Mouse (Mus musculus) kidney, postnatal 10 days (tissue): ENCODE measurements at regions not wholly inside any gene's neighbourhood (a gene's known extent, or its start where the extent isn't known, plus 50 kb on each side); places are given as distances from the start of the nearest gene placed in this dataset.

Experiments
- DNase-seq: peaks from one replicate; pipeline ENCODE4 v3.0.0; 2021; ENCODE audit warnings: mixed read lengths

DNA sequence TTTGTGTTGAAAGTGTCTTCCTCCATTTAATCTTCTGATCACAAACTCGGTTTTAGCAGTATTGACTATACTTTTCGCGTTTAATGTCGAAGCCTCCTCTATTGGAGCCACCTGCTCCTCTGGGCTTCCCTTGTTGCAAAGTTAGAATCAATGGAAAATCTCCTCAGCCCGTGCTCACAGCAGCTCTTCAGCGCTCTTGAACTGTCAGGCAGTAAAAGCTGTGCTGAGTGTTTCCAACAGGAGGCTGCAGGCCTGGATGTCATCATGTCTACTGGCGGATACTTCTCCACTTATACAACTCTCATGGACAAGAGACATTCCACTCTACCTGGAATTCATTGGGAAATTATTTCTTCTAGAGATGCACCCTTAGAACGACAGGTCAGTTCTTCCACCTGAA, 380.4 kb upstream of the Crim1 start:
- DNase-seq: no peak

DNA sequence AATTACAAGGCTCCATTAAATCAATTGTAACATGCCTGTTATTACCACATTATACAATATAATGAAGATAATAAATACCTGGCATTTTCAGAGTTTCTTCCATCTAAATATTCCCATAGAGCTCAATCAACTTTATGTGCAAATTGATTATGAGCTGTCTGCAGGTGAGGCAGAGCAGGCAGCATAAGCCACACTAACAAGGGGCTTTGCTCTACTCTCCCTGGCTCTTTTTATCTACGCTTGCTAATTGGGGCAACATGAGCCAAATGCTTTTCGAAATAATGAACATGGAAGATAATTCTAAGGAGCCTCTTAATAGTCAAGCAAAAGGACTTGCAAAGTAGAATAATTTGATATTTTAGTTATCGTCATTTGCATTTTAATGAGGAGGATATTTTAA, 356.1 kb upstream of the Crim1 start:
- no peak for DNase-seq

DNA sequence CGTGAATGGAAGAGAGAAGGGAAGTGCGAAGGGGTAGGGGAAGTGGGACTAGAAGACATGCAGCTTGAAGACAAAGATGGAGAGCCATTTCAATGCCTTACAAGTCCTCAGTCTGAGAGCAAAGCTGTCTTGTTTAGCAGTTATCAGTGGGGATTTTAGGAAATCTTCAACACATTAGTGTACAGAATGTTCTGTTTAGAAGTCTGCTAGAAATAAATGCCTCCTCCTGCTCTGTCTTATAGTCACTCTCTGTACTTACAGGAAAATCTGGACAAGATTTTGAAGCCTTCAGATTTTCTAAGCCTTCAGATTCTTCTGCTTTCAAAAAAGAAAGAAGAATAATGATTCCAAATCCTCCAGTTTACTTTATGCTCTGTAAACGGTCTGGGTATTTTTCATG, 325.6 kb upstream of the Crim1 start:
- no peak for DNase-seq

DNA sequence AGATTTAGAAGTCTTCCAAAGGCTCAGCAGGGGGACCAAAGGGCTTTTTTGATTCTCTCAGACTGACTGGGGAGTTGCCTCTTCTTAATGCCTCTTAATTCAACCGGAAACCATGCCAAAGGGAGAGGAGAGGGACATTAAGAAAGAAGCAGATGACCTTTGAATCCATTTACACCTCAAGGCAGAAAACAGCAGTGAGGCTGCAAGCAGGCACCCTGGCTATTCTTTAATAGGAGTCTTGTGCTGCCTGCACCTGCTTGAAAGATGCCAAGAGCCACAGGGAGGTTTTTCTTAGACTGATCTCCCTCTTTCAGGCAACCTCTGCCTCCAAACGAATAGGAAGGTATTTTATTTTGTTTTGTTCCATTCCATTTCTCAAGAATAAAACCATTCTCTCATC, 323.0 kb upstream of the Crim1 start:
- peak; percentile 11 for DNase-seq

DNA sequence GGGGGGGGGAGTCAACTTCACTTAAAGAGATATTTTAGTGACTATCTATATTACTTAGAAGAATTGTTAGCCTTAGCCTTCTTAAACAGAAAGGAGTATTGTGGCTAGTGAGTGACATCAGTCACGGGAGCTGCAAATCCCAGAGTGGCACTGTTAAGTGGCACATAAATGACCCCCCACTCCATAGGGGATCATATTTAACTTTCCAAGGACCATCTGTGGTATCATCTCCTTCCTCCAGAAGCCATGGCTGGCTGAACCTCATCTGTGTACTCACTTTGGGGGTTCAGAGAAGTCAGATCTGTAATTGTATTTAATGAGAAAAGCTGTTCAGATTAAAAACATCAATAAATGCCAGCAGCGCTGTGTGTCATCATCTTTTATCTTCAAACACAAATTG, 314.9 kb upstream of the Crim1 start:
- no peak for DNase-seq

DNA sequence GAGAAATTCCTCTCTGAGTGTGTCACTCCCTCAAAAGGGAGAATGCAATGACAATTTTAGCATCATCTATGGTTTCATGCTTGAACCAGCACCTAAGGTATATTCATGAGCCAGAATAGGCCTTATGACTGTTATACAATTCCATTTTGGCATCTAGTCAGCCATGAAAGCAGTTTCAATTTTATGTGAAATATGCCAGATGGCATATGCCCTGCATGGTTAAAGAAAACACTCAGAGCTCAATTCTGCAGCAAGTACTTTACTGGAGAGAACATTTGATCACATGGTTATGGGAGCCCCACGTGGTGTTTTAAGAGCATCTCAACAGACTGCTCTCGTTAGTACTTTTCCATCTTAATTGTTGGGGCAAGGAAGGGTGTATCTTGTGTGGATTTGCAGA, 310.9 kb upstream of the Crim1 start:
- DNase-seq: no peak

DNA sequence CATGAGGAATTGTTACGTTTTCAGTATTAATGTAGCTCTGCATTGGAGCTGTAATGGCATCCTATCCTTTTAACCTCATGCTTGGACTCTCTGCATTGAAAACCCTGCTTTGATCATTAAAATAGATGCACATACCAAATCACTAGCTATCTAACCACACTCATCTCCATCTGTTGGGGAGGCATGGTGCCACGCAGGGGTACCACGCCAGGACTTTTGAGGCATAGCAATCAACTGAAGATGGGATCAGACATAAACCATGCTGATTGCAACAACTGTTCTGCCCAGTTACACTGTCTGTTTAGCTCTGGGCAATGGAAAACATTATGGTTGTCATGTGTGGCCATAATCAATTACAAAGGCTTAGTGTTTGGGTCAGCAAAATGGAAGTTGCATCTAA, 295.6 kb upstream of the Crim1 start:
- DNase-seq: no peak

DNA sequence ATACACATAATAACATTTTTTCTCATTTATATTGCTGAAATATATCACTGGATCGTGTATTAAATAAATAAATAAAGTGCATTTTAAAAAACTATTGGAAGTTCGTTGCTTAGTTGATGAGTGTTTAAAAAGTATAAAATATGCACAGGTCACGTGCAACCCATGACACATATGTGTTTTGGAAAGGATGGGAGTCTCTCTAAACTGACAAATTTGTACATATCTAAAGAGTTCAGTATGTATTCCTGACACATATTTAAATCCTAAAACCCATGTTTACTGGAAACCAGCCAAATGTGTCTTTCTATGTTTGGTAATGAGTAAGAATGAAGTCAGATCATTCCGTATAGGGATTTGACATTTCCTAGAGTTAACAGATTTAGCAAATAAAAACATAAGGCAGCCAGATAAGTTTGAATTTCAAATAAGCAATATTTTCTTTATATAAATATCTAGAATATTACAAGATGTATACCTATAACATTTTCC, 286.0 kb upstream of the Crim1 start:
- DNase-seq: no peak

DNA sequence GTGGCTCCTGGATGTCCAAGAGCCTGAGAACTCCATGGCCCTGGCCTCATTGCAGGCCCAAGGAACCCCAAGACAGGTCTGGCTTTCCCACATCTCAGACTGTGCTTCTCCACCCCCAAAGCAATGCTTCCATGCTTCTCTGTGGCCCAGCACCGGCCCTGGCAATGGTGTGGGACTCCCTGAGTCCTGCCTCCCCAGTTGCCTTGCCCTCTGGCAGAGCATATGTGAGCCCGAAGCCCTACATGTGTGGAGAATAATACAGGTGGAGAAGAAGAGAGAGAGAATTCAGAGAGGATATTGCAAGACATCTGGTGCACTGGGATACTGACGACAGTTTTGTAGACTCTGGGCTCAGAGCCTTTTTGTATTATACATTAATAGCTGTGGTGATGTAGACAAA, 269.8 kb upstream of the Crim1 start:
- DNase-seq: no peak

DNA sequence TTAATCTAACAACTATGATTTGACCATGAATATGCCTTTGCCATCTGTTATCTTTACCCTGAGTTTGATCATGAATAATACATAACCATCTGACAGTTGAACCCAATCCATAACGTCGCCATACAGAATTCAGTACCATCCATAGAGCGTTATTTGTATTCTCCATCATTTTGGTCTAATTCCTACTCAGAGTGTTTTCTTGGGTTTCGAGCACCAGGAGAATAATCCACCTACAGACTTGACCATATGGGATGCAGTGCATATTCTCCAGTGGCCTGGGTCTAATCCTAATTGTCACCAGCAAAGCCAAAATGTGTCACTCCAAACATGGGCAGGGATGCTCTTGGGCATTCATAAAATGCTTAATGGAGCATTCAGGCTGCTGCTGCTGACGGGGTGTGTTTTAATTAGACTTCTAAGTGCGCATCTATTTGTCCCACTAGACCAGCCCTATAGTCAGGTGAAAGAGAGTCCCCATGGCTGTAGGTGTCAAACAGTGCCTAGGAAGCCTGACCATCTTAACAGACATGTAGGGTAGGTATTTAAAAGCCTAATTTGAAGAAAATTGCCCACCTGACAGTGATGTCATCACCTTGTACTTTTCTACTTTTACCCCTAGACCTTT, 269.0 kb upstream of the Crim1 start:
- no peak for DNase-seq

DNA sequence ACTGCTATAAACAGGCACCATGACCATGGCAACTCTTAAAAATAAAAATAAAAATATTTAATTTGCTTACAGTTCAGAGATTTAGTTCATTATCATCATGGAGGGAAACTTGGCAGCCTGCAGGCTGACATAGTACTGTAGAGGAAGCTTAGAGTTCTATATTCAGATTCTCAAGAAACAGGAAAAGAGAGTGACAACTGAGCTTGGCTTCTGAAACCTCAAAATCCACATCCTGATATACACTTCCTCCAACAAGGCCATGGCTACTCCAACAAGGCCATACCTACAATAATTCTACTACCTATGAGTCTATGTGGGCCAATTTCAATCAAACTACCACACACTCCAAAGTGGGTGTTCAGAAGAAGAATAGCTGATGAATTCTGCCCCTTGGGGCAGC, 266.9 kb upstream of the Crim1 start:
- DNase-seq: no peak

DNA sequence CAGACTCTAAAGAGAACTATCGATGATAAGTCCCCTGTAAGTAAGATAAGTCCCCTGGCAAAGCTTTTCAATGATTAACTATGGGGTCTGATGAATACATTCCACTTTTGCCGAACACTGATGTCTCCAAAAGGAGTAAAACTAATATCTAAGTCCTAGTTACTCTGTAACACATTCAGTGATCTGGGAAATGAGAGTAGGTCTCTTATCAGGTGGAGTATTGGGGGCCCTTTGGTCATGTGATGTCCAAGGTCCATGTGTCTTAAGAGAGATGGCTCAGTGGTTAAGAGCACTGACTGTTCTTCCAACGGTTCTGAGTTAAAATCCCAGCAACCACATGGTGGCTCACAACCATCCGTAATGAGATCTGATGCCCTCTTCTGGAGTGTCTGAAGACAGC, 242.0 kb upstream of the Crim1 start:
- DNase-seq: no peak

DNA sequence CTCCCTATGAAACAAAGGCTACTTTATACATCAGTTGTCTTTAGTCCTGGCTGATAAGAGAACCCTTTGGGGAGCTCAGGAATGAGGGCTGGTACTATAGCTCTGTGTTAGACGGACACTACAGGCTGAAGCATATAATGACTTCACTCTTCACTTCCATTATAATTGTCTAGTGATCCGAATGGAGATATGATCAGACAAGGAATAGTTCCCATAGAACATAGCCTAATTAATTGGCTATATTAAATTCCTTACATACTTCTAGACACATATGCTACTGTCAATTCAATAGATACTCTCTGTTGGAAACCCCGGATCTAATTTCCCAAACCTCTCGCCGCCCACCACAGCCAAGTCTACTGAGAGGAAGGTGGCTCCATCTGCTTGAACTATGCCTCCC, 238.8 kb upstream of the Crim1 start:
- no peak for DNase-seq

DNA sequence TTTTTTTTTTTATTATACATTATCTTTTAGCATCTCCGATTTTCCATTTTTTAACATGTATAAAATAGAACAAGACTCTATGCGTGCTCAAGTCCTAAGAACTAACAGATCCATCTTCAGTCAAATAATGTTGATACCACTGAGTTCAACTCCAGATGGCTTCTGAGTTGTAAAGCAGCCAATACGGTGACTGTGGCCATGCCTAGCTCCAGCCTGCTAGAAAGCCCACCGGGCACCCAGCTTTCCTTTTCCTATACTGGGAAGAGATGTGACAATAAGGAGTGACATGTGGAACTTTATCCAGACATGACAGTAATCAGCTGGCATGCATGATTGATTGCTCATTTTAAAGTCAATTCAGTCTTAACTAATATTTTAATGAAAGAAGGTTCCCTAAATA, 236.7 kb upstream of the Crim1 start:
- DNase-seq: no peak

DNA sequence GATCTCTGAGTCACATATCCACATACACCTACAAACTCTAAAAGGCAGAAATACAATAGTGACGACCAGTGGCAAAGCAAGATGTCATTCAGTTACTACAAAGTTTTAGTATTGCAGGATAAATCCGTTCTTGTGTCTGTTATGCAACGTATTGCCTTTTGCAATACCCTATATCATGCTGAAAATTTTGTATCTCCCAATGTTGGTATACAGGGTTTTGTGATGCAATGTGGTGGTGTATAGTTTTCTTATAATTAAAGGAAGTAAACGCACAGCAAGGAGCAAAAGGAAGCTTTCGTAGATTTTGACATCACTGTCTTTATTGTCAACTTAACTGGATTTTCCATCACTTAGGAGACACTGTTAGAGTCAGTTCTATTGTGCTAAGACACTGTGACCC, 231.5 kb upstream of the Crim1 start:
- no peak for DNase-seq

DNA sequence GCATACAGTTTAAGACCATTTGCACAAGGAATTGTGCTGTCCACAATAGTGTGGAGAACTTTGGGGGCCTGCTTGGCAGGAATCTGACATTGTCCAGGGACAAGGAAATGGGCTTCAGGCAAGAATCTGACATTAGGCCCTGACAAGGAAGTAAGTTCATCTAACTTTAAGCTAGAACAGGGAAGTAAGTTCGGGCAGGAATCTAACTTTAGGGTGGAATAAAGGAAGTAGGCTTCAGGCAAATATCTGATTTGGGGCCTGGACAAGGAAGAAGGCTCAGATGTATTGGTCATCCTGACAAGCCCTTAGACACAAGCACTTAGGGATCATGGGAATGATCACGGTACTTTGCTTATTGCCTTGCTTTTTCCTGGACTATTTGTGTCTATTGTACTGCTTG, 230.9 kb upstream of the Crim1 start:
- no peak for DNase-seq
